Mouse (Mus musculus): Measurements from ENCODE around the gene Hoxb6.
A peak's percentile ranks its signal among the peaks of the same experiment; 100 is the strongest.

Gene Hoxb6

DNA sequence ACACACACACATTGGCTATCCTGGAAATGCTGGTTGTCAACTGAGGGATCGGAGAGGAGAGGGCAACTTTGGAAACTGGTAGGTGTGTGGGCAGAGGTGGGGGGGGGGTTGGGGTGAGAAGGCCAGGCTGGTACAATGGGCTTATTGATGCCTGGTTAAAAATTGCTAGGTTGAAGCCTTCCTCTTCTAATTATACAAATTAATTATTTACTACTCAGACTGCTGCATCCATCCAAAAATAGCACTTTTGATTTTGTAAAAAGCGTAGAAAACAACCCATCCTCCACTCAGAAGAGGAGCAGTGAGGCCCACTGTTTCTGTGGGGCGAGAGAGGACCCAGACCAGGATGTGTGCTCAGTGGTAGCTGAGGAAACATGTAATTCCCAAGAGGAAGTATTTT is 42.7 kb downstream of the Hoxb6 start:
- no peak for DNase-seq (ENCODE audit: extremely low spot score)

DNA sequence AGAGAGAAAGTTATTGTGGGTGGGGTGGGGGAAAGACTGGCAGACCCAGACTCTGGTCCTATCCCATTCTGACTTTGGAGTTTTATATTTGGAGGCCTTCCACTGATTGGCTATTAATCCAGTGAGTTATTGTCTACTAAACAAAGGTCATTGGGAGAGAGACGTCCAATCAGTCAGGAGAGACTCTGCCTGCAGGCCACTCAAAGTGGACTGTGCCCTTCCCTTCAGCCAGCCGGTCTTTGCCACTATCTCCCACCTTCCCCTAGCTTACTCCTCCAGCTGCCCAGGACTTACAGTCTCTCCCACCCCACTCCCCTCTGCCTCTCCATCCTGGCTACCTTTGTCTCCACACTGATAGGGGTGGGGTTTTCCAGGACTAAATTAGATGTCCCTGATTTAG is 44.3 kb downstream of the Hoxb6 start:
- no peak for DNase-seq (ENCODE audit: extremely low spot score)

DNA sequence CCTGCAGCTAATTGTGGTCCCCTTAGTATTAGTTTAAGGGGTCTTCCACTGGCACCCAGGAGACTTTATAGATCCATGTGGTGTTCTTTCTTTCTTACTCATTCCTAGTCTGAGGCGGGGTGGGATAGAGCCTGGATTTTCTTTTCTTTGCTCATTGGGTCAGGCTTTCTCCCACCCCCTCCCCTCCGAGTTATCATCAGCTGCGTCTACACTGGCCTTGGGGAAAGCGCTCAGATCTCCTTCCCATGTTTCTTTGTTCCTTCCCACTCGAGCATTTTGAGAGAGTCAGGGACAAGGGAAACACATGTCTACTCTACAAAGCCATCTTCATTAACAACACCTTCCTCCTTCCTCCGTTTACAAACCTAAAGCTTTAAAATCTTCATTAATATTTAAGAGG is 44.8 kb downstream of the Hoxb6 start:
- DNase-seq (ENCODE audit: extremely low spot score): no peak

DNA sequence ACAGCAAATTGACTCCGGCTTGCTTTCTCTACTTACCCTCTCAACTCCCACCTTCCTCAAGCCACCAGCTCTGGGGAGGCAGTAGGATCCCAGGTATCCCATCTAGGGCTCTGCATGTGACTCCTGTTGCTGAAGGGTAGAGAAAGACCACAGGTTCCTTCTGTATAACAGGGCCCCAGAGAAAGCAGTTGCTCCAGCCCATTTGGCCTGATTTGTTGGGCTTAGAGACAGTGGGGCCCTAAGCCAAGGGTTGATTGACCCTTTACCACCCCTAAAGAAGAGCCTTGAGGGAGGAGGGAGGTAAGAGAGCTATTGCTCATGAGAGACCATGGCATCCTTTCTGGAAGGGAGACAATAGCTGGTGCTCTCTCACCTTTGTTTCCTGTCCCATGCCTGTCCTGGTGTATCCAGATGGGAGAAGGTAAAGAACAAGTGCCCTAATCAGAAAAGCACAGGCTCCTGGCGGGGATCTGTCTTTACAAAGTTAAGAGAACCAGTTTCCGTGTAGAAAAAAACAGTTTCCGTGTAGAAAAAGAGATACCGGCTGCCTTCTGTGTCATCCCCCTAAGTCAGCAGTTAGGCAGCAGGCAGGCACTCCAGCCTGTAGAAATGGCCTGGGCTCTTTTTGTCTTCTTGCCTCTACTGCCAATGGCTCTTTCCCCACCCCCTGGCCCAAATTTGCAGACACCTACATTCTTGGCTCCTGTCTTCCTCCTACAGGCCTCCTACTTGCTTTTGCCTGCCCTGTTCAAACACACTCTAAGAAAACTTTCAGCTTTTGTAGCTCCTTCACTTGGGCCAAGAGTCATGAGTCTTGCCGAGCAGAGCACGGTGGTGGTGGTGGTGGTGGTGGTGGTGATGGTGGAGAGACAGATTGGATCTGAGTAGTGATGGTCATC is 46.9 kb downstream of the Hoxb6 start:
- DNase-seq (ENCODE audit: extremely low spot score): no peak

DNA sequence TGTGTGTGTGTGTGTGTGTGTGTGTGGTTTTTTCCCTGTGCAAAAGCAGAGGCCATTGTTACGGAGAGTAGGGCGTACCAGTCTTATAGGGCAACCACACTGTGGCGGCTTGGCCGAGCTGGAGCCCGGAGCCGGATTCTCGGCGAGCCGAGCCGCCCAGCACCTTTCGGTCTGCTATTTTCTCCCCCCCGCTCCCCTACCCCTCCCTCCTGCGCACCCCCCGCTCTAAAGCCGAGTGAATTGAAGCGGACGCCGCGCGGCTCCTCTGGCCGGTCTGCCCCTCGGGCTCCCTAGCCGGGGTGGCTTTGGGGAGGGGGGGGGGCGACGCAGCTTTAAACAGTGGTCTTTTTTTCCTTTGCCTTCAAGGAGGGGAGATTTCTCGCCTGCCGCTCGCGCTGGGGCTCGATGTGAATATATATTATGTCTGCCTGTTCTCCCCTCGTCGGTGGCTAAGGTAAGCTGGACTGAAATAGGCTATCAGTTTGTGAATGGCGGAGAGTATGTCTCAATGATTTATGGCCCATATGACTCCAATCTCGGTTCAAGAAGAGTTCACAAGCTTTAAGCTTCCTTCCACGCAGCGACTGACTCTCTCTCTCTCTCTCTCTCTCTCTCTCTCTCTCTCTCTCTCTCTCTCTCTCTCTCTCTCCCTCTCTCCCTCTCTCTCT is 48.6 kb downstream of the Hoxb6 start:
- no peak for DNase-seq (ENCODE audit: extremely low spot score)

DNA sequence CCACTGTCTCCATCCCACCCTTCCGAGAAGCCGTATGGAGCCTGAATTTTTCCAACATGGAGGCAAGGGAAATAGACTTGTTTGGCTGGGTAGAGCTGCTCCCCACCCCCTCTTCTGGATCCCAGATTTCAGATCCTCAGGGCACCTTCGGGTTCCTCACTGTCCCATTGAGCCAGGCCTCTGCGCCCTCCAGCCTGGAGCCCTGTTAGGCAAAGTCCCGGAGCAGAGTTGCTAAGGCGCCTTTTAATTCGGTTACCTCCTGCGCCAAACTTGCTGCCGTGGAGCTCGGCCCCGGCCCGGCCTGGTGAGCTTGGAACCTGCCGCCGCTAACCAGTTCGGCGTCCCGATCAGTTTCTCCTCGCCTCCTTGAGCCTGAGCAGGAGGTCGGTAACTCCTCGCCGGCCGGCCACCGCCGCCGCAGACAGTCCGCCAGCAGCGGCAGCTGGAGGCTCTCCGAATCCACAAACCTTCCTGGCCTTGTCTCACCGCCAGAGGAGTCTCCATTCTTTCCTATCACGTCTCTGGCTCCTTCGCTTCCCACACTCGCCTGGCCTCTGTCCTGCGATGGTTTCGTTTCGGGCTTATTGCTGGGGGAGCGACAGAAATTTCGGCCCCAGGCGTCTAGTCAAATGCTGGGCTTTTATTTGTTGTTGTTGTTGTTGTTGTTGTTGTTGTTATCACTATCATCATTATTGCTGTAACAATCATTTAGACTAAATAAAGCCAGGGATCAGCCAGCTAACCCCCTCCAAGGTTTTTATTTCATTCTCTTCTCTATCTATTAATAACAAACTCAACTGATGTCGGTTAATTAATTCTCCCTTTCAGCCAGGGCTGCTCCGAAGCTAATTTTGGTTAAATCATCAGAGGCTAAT is 49.7 kb downstream of the Hoxb6 start:
- DNase-seq (ENCODE audit: extremely low spot score): no peak

DNA sequence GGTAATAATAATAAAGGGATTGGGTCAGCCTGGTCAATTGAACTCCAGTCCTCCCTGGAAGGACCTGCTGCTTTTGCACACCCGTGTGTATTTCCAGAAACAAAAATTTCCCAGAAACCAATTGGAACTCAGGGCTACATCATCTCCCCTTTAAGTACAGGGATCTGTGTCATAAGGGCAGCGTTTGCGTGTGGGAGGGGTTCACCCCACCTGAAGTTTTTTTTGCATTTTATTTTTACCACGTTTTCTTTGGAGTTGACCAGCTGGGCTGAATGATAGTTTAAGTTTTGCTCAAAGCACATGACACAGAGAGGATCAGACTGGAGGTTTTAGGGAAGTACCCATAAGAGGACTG is 50.3 kb downstream of the Hoxb6 start:
- no peak for DNase-seq (ENCODE audit: extremely low spot score)

DNA sequence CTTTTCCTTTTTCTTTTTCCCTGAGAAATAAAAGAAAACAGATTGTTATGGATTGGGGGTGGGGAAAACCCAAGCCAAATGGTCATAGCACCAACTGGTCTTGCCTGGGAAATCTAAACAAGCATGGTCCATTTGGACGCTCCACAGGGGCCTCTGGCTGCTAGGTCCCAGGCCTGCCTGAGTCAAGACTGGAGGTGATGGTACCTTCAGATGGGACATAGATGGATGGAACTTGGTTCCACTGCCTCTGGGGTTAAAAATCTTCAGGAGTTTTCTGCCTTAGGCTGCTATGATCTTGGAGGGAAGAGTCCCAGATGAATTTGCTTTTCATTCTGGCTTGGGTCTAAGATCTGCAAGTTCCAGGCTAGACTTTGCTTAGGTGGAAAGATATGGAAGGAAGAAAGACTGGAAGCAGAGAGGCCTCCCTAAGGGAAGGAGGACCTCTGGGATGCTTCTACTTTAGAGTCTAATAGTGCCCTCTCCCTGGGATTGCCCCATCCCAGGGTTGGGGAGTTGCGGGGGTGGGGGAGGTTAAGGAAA is 51.0 kb downstream of the Hoxb6 start:
- no peak for DNase-seq (ENCODE audit: extremely low spot score)

DNA sequence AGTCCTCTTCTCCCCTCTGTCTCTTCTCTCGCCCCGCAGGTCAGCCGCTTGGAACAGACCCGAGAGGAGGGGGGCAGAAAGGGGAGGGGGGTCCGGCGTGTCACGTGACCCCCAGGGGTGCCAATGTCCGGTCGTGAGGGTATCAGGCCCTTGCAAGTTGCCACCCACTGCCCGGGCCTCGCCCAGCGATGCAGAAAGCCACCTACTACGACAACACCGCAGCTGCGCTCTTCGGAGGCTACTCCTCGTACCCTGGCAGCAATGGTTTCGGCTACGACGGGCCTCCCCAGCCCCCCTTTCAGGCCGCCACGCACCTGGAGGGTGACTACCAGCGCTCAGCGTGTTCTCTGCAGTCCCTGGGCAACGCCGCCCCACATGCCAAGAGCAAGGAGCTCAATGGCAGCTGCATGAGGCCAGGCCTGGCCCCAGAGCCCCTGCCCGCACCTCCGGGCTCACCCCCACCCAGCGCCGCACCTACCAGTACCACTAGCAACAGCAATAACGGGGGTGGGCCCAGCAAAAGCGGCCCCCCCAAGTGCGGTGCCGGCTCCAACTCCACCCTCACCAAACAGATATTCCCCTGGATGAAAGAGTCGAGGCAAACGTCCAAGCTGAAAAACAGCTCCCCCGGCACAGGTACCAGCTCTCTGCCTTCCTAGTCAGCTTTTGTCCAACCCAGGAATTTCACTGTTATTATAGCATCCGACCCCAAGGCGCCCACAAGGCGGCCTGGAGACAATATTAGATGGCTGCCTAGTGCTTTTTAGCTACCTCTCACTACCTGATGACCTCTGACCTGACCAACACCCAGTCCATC is 52.0 kb downstream of the Hoxb6 start:
- DNase-seq (ENCODE audit: extremely low spot score): no peak

DNA sequence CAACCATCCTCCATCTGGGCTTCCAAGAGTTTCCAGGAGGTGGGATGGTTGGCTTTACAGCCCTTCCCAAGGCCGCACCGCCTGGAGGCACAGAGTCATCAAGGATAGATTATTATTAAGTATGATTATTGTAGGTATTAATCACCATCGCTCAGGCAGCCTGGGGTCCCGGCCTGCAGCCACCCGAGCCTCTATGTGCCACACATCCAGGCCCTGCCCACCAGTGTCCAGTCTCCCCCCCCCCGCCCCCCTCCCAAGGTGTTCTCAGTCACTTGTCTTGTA is 52.5 kb downstream of the Hoxb6 start:
- no peak for DNase-seq (ENCODE audit: extremely low spot score)

DNA sequence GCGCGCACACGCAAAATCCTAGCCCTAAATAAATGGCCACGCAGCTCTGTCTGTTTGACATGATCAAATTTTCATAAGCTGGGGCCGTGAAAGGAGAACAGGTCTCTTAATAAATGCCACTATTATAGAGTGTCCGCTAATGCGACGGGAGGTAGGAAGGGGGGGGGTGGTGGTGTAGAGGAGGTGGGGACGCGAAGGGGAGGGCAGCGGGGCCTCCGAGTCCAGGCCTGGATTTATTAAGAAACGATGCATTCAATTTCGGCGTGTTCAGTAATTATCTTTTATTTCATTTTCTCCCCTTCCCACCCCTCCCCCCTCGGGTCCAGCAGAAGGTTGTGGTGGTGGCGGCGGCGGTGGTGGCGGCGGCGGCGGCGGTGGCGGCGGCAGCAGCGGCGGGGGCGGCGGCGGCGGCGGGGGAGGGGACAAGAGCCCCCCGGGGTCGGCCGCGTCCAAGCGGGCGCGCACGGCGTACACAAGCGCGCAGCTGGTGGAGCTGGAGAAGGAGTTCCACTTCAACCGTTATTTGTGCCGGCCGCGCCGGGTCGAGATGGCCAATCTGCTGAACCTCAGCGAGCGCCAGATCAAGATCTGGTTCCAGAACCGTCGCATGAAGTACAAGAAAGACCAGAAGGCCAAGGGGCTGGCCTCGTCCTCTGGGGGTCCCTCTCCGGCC is 53.1 kb downstream of the Hoxb6 start:
- peak; percentile 55 for DNase-seq (ENCODE audit: extremely low spot score)

DNA sequence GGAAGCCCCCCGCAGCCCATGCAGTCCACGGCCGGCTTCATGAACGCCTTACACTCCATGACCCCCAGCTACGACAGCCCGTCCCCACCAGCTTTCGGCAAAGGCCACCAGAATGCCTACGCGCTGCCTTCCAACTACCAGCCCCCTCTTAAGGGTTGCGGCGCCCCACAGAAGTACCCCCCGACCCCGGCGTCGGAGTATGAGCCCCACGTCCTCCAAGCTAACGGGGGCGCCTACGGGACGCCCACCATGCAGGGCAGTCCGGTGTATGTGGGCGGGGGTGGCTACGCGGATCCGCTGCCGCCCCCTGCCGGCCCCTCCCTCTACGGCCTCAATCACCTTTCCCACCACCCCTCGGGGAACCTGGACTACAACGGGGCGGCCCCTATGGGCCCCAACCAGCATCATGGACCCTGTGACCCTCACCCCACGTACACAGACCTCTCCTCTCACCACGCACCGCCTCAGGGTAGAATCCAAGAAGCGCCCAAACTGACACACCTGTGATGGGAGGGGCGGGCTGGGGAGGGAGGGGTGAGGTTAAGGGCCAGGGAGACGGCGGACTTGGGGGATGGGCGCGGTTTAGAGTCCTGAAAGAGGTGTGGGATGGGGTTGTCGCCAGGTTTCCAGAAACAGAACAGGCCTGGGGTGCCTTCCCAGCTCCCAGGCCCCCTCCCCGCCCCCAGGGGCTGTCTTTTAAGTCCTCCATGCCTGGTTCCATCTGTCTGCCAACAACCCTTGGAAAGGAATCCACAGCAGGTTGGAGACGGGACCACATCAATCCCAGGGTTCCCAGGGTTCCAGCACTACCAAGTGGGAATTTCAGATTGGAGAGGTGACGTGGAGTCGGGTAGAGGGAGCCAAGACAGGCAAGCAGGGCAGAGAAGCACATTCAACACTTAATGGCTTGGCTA is 53.9 kb downstream of the Hoxb6 start:
- DNase-seq (ENCODE audit: extremely low spot score): peak; percentile 62

DNA sequence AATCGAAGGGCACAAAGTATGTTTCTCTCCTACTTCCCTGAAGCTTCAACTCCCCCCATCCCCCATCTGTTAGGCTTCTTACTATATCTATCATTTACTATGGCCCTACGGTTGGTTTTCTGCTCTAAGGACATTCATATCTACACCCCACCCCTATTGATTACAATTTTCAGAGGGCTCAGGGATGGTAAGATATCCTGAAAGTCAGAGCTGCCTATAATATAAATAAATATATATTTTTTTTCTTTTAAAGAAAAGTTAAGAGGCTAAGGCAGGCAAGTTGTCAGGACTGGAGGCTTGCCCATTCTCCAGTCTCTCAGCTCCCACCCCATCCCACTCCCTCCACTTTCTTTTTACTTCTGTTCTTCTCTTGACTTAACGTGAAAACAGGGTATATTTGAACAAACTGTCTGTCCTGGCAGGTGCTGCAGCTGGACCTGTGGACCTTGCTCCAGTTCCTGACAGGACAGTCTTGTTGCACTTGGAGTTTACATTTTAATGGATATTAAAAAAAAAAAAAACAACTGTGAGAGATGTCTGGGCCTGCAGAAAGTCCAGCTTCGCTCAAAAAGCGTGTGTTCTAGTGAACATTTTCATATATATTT is 54.7 kb downstream of the Hoxb6 start:
- DNase-seq (ENCODE audit: extremely low spot score): no peak

DNA sequence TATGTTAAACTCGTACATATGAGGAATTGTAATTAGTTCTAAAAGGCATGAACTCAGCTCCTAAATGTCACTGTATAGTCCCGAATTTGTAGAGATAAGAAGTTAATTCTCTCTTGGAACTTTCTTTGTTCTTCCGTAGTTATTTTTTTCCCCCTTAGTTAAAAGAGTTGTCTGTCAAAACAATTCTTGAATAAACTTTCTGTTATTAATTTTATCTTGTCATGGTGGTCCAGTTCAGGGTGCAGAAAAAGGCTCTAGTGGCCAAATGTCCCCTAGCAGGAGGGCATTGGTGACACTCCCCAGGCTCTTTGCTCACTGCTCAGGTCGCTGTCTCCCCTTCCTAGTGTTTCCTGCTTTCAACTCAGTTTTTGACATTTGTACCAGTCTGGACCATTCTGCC is 55.4 kb downstream of the Hoxb6 start:
- DNase-seq (ENCODE audit: extremely low spot score): no peak

DNA sequence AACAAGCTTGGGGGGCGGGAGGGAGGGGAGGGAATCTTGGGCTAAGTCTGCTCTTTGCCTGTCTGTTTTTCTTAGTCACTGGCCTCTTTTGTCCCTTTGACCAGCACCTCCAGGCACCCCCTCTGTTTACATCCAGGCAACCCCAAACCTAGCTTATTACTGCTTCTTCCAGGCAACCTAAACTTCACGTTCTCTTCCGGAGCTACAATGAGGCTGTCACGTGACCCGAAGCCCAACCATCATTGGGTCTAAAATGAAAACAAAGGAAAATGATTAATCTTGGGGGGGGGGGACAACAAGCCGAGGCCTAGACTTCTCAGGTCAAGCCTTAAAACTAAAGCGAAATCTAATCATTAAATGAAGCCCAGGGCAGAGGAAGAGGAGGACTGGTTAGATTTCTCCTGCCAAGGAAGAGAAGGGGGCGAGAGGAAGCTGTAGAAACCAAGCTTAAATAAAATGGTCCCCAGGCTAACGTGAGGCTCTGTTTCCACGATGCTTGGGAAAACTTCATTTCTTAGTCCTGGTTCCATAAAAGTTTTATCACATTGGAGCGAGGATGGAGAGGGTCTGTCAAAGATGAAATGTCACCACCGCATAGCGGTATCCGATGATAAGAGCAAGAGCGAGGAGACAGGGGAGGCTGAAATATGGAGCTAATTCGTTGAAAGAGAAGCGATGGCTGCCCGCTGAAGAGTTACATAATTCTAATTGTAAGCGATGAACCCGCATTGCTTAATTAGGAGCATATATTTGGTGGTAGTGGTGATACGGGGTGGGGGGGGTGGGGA is 56.1 kb downstream of the Hoxb6 start:
- DNase-seq (ENCODE audit: extremely low spot score): peak; percentile 72

DNA sequence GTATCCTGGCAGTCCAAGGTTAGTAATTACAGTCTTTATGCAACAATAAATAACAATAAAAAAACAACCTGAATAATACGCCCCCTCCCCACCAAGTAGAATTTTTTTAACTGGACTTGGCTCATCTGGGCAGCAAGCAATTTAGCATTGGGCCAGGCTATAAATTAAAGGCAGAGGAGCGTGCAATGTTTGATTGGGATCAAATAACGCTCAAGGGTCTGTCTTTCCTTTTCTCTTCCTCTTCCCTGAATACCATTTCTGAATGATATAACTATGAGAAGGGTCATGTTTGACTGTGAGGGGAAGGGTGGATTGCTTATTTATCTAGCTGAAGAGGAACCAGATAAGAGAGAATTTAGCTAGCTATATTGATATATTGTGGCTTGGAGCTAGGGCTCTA is 56.7 kb downstream of the Hoxb6 start:
- no peak for DNase-seq (ENCODE audit: extremely low spot score)

DNA sequence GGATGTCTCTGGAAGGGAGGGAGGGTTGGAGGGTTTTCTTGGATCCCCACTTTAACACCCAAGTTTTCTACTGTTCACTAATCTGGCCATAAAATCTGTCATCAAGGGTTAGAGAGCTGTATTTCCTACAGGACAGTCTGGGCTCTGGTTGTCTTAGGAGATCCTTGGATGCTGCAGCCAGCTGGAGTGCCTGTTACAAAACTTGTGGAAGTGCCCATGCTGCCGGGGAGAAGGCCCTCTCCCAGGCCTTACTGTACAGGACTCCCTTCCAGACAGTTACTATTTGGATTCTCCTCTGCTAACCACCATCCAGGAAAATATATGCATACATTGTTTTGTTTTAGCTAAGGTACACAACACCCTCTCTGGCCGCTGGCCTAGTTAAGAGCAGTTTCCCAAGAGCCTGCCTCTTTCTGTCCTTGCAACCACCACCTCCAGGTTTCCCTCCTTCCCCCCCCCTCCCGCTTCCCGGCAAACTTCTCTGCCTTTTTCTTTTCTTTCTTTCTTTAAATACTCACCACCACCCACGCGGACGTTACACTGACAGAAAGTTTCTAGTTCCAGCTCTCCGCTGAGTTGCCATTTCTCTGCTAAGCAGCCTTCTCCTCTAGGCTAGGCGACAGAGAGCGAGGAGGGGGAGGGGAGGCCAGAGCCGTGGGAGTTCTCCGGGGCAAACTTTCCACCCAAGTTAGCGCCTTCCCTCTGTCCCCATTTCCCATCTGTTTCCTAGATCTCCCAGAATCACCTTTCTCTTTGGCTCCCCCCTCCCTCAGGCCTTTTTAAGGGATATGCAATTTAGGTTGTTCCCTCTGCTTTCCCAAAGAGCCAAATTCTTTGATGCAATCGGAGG is 57.4 kb downstream of the Hoxb6 start:
- DNase-seq (ENCODE audit: extremely low spot score): peak; percentile 85

DNA sequence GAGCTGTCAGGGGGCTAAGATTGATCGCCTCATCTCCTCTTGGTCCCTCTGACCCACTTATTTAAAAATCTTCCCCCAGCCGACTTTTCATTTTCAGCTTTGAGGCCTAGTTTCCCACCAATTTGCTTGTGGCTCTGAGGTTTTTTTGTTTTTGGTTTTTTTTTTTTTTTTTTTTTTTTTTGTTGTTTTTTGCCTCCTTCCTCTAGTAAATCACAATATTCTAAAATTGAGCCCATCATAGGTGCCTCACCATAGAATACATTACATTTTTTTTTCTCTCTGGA is 58.0 kb downstream of the Hoxb6 start, which contains the start of gene Hoxb2:
Gene Hoxb2, plus strand, starts transcription at position 185 of the 284 bp plus-strand sequence.
- no peak for DNase-seq (ENCODE audit: extremely low spot score)
